Mouse (Mus musculus): ENCODE data around the gene Fryl.

DNA sequence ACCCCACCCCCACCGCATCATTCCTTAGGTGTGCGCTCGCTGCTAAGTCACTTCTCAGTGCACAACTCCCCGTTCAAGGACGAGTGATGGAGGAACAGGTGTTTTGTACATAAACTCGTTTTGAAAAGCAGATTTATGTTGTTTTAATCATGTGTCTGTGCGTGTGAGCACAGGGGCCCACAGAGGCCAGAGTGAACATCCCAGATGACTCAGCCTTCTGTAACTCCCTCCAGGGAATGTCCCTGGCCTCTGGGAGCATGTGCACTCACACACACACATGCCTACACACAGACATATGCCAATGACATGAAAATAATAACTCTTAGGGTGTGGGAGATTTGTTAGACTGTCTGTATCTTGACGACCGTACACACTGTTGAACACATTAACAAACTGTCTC lies 118.9 kb downstream of the Fryl start:
- no peak for TF ChIP-seq CTCF (IDR thresholded peaks at IDR 0.05; ENCODE audit: borderline replicate concordance, control insufficient read depth, extremely low read depth, insufficient read depth, low read length, poor library complexity)
- TF ChIP-seq POLR2A (IDR thresholded peaks at IDR 0.05; ENCODE audit: control insufficient read depth, extremely low read depth, insufficient read depth, low read length, poor library complexity) = no peak
